Mouse (Mus musculus): ENCODE data around the gene Pkd1l2. TPM values are rescaled to one million over a fixed set of nuclear protein-coding genes. Genes with fewer than 3 reads are reported as not detected.

The Pkd1l2 gene
- polyA plus RNA-seq, 1 experiment from 2014 or later = 0.04 TPM

- Histone ChIP-seq H3K27me3 (ENCODE audit: insufficient read depth, low read length) (no peaks in the 10 kb centered on the region), H3K4me1 (ENCODE audit: insufficient read depth, low read length) (0 out of 2 replicates have a peak, but pooled peaks cover 8% of the 10 kb centered on the region), H3K27ac (ENCODE audit: low read length) (no peak overlapping the region), H3K9ac (replicated peaks; ENCODE audit: low read length) (no peak overlapping the region), H3K9me3 (ENCODE audit: low read length) (no peaks in the 10 kb centered on the region), H3K4me3 (ENCODE audit: low read length) (no peak overlapping the region), H3K4me2 (replicated peaks; ENCODE audit: low read depth, low read length) (no peak overlapping the region), H3K36me3 (ENCODE audit: insufficient read depth, low read length) (no peaks in the 10 kb centered on the region)
- WGBS = 74% methylated on average over 9 of the region's 9 CpGs
- no peak for ATAC-seq (ENCODE audit: low FRiP score, low TSS enrichment)
Observed at GRCm38 (mm10) chr8:117050763-117051162, 31.5 kb downstream of the Pkd1l2 start.

GRCm38 (mm10) chr8:117049444-117049843, 32.8 kb downstream of the Pkd1l2 start:
- H3K27me3 ChIP-seq (ENCODE audit: insufficient read depth, low read length) = no peaks in the 10 kb centered on the region
- 65% methylated on average over 7 of the region's 7 CpGs for WGBS
- no peak overlapping the region for H3K4me3 ChIP-seq (ENCODE audit: low read length)
- ATAC-seq (ENCODE audit: low FRiP score, low TSS enrichment) = no peak
- no peaks in the 10 kb centered on the region for H3K9me3 ChIP-seq (ENCODE audit: low read length)
- no peak overlapping the region for H3K9ac ChIP-seq (replicated peaks; ENCODE audit: low read length)
- no peak overlapping the region for H3K4me2 ChIP-seq (replicated peaks; ENCODE audit: low read depth, low read length)
- H3K36me3 ChIP-seq (ENCODE audit: insufficient read depth, low read length) = no peaks in the 10 kb centered on the region
- H3K4me1 ChIP-seq (ENCODE audit: insufficient read depth, low read length) = 0 out of 2 replicates have a peak, but pooled peaks cover 8% of the 10 kb centered on the region
- H3K27ac ChIP-seq (ENCODE audit: low read length) = no peak overlapping the region

DNA sequence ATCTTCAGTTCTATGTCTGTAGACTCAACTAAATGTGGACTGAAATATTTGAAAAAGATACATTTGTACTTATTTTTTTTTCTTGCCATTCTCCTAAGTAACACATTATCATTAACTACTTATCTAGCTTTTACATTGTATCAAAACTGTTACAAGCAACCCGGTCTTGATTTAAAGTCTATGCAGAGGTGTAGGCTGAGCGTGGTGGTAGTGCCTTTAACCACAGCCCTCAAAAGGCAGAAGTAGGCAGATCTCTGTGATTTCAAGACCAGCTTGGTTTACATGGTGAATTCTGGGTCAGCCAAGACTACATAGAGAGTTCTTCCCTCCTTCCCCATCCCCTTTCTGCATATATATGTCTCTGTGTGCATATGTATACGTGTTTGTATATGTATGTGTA, 38.7 kb downstream of the Pkd1l2 start:
- no peak overlapping the region for H3K4me2 ChIP-seq (replicated peaks; ENCODE audit: low read depth, low read length)
- H3K4me1 ChIP-seq (ENCODE audit: insufficient read depth, low read length) = no peaks in the 10 kb centered on the region
- no peak for ATAC-seq (ENCODE audit: low FRiP score, low TSS enrichment)
- no peaks in the 10 kb centered on the region for H3K27me3 ChIP-seq (ENCODE audit: insufficient read depth, low read length)
- no peak overlapping the region for H3K9ac ChIP-seq (replicated peaks; ENCODE audit: low read length)
- no peak overlapping the region for H3K4me3 ChIP-seq (ENCODE audit: low read length)
- no peaks in the 10 kb centered on the region for H3K9me3 ChIP-seq (ENCODE audit: low read length)
- no peaks in the 10 kb centered on the region for H3K36me3 ChIP-seq (ENCODE audit: insufficient read depth, low read length)
- H3K27ac ChIP-seq (ENCODE audit: low read length) = no peak overlapping the region
- 92% methylated on average over 3 of the region's 3 CpGs for WGBS

DNA sequence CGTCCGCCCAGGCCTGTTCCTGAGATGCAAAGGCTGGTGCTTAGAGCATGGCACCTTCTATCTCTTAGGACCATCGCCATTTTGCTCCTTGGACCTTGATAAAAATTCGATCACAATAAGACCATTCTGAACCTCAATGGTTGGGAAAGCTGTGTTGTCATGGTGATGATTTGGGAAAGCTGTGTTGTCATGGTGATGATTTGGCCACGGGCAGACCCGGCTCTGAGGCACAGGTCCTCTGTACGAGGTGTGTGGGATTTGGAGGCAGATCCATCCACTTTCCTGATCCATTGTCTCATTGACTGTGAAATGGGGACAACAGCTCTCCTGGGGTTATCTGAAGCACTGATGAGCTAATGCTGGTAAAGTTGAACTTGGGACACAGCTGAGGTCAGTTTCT, 42.4 kb downstream of the Pkd1l2 start:
- Histone ChIP-seq H3K4me2 (replicated peaks; ENCODE audit: low read depth, low read length) (no peak overlapping the region), H3K4me3 (ENCODE audit: low read length) (no peak overlapping the region)
- no peak for ATAC-seq (ENCODE audit: low FRiP score, low TSS enrichment)

GRCm38 (mm10) chr8:117037374-117037935, 44.8 kb downstream of the Pkd1l2 start:
- 72% methylated on average over 7 of the region's 7 CpGs for WGBS
- no peaks in the 10 kb centered on the region for H3K36me3 ChIP-seq (ENCODE audit: insufficient read depth, low read length)
- no peak overlapping the region for H3K4me2 ChIP-seq (replicated peaks; ENCODE audit: low read depth, low read length)
- H3K27ac ChIP-seq (ENCODE audit: low read length) = no peak overlapping the region
- no peaks in the 10 kb centered on the region for H3K4me1 ChIP-seq (ENCODE audit: insufficient read depth, low read length)
- no peak for ATAC-seq (ENCODE audit: low FRiP score, low TSS enrichment)
- H3K9ac ChIP-seq (replicated peaks; ENCODE audit: low read length) = no peak overlapping the region
- H3K9me3 ChIP-seq (ENCODE audit: low read length) = no peaks in the 10 kb centered on the region
- H3K27me3 ChIP-seq (ENCODE audit: insufficient read depth, low read length) = no peaks in the 10 kb centered on the region
- no peak overlapping the region for H3K4me3 ChIP-seq (ENCODE audit: low read length)

More for the DNA sequence above, 42.4 kb downstream of the Pkd1l2 start:
- WGBS = 80% methylated on average over 7 of the region's 7 CpGs
- Histone ChIP-seq H3K4me1 (ENCODE audit: insufficient read depth, low read length) (no peaks in the 10 kb centered on the region), H3K27me3 (ENCODE audit: insufficient read depth, low read length) (no peaks in the 10 kb centered on the region), H3K27ac (ENCODE audit: low read length) (no peak overlapping the region), H3K9me3 (ENCODE audit: low read length) (no peaks in the 10 kb centered on the region), H3K9ac (replicated peaks; ENCODE audit: low read length) (no peak overlapping the region), H3K36me3 (ENCODE audit: insufficient read depth, low read length) (no peaks in the 10 kb centered on the region)

DNA sequence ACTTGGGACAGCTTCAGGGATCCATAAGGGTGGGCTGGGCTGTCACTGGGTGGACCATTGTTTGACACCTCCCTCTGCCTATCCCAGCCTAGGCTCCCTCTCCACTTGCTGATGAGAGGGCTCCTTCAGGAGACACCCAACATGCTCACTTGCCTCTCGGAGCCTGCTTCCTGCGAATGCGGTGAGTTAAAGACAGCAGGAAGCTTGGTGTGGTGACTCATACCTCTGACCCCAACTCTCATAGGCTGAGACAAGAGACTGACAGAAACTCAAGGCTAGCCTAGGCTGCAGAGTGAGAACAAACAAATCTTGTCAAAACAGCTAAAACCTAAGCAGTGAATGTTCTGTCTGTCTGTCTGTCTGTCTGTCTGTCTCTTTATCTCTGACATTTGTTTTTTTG, 48.9 kb downstream of the Pkd1l2 start:
- Histone ChIP-seq H3K4me1 (ENCODE audit: insufficient read depth, low read length) (no peaks in the 10 kb centered on the region), H3K27ac (ENCODE audit: low read length) (no peak overlapping the region), H3K4me3 (ENCODE audit: low read length) (no peak overlapping the region), H3K4me2 (replicated peaks; ENCODE audit: low read depth, low read length) (no peak overlapping the region), H3K36me3 (ENCODE audit: insufficient read depth, low read length) (no peaks in the 10 kb centered on the region), H3K9ac (replicated peaks; ENCODE audit: low read length) (no peak overlapping the region), H3K27me3 (ENCODE audit: insufficient read depth, low read length) (no peaks in the 10 kb centered on the region), H3K9me3 (ENCODE audit: low read length) (no peaks in the 10 kb centered on the region)
- ATAC-seq (ENCODE audit: low FRiP score, low TSS enrichment) = no peak
- WGBS = 59% methylated on average over 3 of the region's 3 CpGs

GRCm38 (mm10) chr8:117032609-117033008, 49.6 kb downstream of the Pkd1l2 start:
- Histone ChIP-seq H3K4me1 (ENCODE audit: insufficient read depth, low read length) (no peaks in the 10 kb centered on the region), H3K9me3 (ENCODE audit: low read length) (no peaks in the 10 kb centered on the region), H3K27me3 (ENCODE audit: insufficient read depth, low read length) (no peaks in the 10 kb centered on the region), H3K4me2 (replicated peaks; ENCODE audit: low read depth, low read length) (no peak overlapping the region), H3K27ac (ENCODE audit: low read length) (no peak overlapping the region), H3K36me3 (ENCODE audit: insufficient read depth, low read length) (no peaks in the 10 kb centered on the region), H3K9ac (replicated peaks; ENCODE audit: low read length) (no peak overlapping the region), H3K4me3 (ENCODE audit: low read length) (no peak overlapping the region)
- 74% methylated on average over 8 of the region's 8 CpGs for WGBS
- ATAC-seq (ENCODE audit: low FRiP score, low TSS enrichment) = no peak

- Histone ChIP-seq H3K9ac (replicated peaks; ENCODE audit: low read length) (no peak overlapping the region), H3K4me2 (replicated peaks; ENCODE audit: low read depth, low read length) (no peak overlapping the region), H3K4me3 (ENCODE audit: low read length) (no peak overlapping the region), H3K27me3 (ENCODE audit: insufficient read depth, low read length) (no peaks in the 10 kb centered on the region), H3K9me3 (ENCODE audit: low read length) (no peaks in the 10 kb centered on the region), H3K36me3 (ENCODE audit: insufficient read depth, low read length) (no peaks in the 10 kb centered on the region), H3K27ac (ENCODE audit: low read length) (no peak overlapping the region), H3K4me1 (ENCODE audit: insufficient read depth, low read length) (no peaks in the 10 kb centered on the region)
- no peak for ATAC-seq (ENCODE audit: low FRiP score, low TSS enrichment)
- WGBS = 52% methylated on average over 6 of the region's 6 CpGs
Observed at GRCm38 (mm10) chr8:117031476-117031875, 50.8 kb downstream of the Pkd1l2 start.

DNA sequence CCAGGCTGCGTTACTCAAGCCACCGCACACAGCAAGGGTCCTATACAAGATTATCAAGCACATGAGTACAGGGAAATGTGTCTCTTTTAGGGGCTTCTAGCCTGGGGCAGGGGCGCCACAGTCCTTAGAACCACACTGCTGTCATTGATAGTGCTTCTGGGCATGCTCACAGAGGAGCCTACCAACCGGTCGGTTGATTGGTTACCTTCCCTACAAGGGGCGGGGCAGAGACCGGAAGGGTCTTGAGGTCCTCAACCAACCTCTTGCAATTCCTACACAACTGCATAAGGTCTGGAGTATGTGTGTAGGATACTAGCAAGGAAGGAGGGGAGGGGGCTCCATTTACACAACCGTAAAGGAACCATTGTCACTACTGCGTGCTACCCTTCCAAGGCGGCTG, 53.6 kb downstream of the Pkd1l2 start:
- ATAC-seq (ENCODE audit: low FRiP score, low TSS enrichment) = no peak
- Histone ChIP-seq H3K27me3 (ENCODE audit: insufficient read depth, low read length) (no peaks in the 10 kb centered on the region), H3K9me3 (ENCODE audit: low read length) (no peaks in the 10 kb centered on the region), H3K9ac (replicated peaks; ENCODE audit: low read length) (no peak overlapping the region), H3K4me3 (ENCODE audit: low read length) (no peak overlapping the region), H3K27ac (ENCODE audit: low read length) (no peak overlapping the region), H3K4me2 (replicated peaks; ENCODE audit: low read depth, low read length) (no peak overlapping the region), H3K4me1 (ENCODE audit: insufficient read depth, low read length) (no peaks in the 10 kb centered on the region), H3K36me3 (ENCODE audit: insufficient read depth, low read length) (no peaks in the 10 kb centered on the region)
- WGBS = 95% methylated on average over 10 of the region's 10 CpGs

- Histone ChIP-seq H3K9ac (replicated peaks; ENCODE audit: low read length) (no peak overlapping the region), H3K4me3 (ENCODE audit: low read length) (no peak overlapping the region), H3K4me2 (replicated peaks; ENCODE audit: low read depth, low read length) (no peak overlapping the region), H3K27me3 (ENCODE audit: insufficient read depth, low read length) (no peaks in the 10 kb centered on the region), H3K4me1 (ENCODE audit: insufficient read depth, low read length) (no peaks in the 10 kb centered on the region), H3K36me3 (ENCODE audit: insufficient read depth, low read length) (no peaks in the 10 kb centered on the region), H3K27ac (ENCODE audit: low read length) (no peak overlapping the region), H3K9me3 (ENCODE audit: low read length) (no peaks in the 10 kb centered on the region)
- no peak for ATAC-seq (ENCODE audit: low FRiP score, low TSS enrichment)
- 84% methylated on average over 5 of the region's 5 CpGs for WGBS
Observed at GRCm38 (mm10) chr8:117027601-117028000, 54.6 kb downstream of the Pkd1l2 start.
